Mouse (Mus musculus) midbrain, embryonic 14.5 days (tissue): ENCODE measurements around the gene Ptgir. TPM values are rescaled to one million over a fixed set of nuclear protein-coding genes. Genes with fewer than 3 reads are reported as not detected.

Source experiments
- ATAC-seq: fragments of 200-750 bp; cut with Nextera tagmentation; 2 replicates; pipeline ENCODE4 v1.8.0; 2017; ENCODE audit warnings: moderate number of reproducible peaks, moderate library complexity; ENCODE audit not compliant: low FRiP score, low TSS enrichment
- DNase-seq: peaks from one replicate; pipeline ENCODE4 v3.0.0-alpha.2; 2015
- H3K27ac ChIP-seq: fragments of 300-500 bp; sonication (generic); replicated peaks from 2 replicates; pipeline ENCODE4 v1.5.1; 2014; ENCODE audit warnings: mild to moderate bottlenecking, low read depth, low read length, moderate library complexity
- H3K27me3 ChIP-seq: fragments of 300-500 bp; sonication (generic); 2 replicates; pipeline ENCODE4 v1.6.1; 2014; ENCODE audit warnings: low read length, control low read depth, mixed read lengths; ENCODE audit not compliant: control insufficient read depth, insufficient read depth
- H3K36me3 ChIP-seq: fragments of 300-500 bp; sonication (generic); 2 replicates; pipeline ENCODE4 v1.6.1; 2014; ENCODE audit warnings: low read length, control low read depth; ENCODE audit not compliant: control insufficient read depth, insufficient read depth
- H3K4me1 ChIP-seq: fragments of 300-500 bp; sonication (generic); 2 replicates; pipeline ENCODE4 v1.6.1; 2014; ENCODE audit warnings: mild to moderate bottlenecking, antibody characterized with exemption, low read length, control low read depth; ENCODE audit not compliant: control insufficient read depth, insufficient read depth
- H3K4me2 ChIP-seq: fragments of 300-500 bp; sonication (generic); 2 replicates; pipeline ENCODE4 v1.6.1; 2014; ENCODE audit warnings: mild to moderate bottlenecking, low read length, moderate library complexity
- H3K4me3 ChIP-seq: fragments of 300-500 bp; sonication (generic); replicated peaks from 2 replicates; pipeline ENCODE4 v1.5.1; 2014; ENCODE audit warnings: low read depth, low read length
- H3K9ac ChIP-seq: fragments of 300-500 bp; sonication (generic); replicated peaks from 2 replicates; pipeline ENCODE4 v1.6.1; 2014; ENCODE audit warnings: mild to moderate bottlenecking, low read length, moderate library complexity
- H3K9me3 ChIP-seq: fragments of 300-500 bp; sonication (generic); 2 replicates; pipeline ENCODE4 v1.6.1; 2016; ENCODE audit warnings: low read length, control low read depth, mixed read lengths; ENCODE audit not compliant: control insufficient read depth
- WGBS: fragments of 180-500 bp; shearing (Covaris S2); extraction: QIAGEN DNeasy Blood & Tissue Kit; methylation state at CpG from one replicate; pipeline ENCODE4 v1.1.7; 2014; 5-methylcytosine and 5-hydroxymethylcytosine counted together
- polyA plus RNA-seq: library from polyadenylated mRNA; unstranded; fragments of >200 nt; fragmentation: Nextera tagmentation; extraction: Ambion mirVana; gene quantifications from 2 replicates; pipeline ENCODE4 v1.2.1, GENCODE M21; 2014

Ptgir gene
- polyA plus RNA-seq, 1 experiment from 2014 or later: 0.16 TPM

- ATAC-seq: no peak
- peaks cover 11% of the 10 kb centered on the region for H3K36me3 ChIP-seq
- H3K27me3 ChIP-seq: no peaks in the 10 kb centered on the region
- peak overlapping the region; percentile 96 for H3K4me2 ChIP-seq
- H3K9ac ChIP-seq: peak overlapping the region; percentile 94
- H3K4me3 ChIP-seq: peak overlapping the region; percentile 80
- H3K9me3 ChIP-seq: no peaks in the 10 kb centered on the region
- peak overlapping the region; percentile 97 for H3K27ac ChIP-seq
- WGBS: 10% methylated on average over 17 of the region's 17 CpGs
- peak; percentile 53 for DNase-seq
- H3K4me1 ChIP-seq: peaks cover 79% of the 10 kb centered on the region
Observed at GRCm38 (mm10) chr7:16945419-16945818, 39.1 kb downstream of the Ptgir start.

DNA sequence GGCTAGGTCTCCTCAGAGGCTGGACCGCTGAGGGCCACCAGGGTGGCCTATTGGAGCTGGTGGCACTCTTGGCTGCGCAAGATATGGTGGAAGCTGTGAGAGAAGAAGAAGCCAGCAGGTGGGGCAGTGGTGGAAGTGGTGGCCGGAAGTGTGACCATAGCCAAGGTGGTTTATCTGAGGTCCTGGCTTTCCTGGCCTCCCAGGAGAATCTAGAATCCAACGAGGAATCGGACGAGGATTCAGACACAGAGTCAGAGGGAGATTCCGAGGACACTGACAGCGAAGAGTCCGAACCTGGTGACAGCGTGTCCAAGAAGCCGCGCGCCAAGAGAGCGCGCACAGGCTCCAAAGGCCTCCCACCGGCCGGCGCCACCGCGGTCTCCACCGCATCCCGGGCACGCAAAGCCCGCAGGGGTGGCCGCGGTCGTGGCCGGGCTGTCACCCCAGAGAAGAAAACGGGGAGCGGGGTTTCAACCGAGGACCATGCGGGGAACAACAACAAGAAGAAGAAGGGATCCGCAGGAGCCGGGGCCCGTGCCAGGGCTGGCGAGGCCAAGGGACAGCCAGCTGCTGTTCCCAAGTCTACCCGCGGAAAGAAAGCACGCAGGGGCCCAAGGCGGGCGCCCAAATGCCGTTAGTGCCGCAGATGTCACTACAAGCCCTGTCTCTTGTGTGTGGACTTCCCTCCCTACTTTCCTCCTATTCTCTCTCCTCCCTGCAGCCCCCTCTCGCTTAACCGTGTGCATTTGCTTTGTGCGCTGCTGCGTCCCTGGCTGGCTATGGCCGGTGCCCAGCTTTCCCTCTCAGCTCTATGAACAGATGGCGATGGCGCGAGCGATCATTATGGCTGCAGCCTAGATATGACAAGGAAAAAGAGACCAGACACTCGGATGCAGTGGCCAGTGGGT is 40.4 kb downstream of the Ptgir start:
- Histone ChIP-seq H3K4me3 (peak overlapping the region; percentile 80), H3K9me3 (no peaks in the 10 kb centered on the region), H3K4me2 (peak overlapping the region; percentile 96), H3K4me1 (peaks cover 70% of the 10 kb centered on the region), H3K27ac (peak overlapping the region; percentile 97), H3K27me3 (no peaks in the 10 kb centered on the region), H3K9ac (peak overlapping the region; percentile 94), H3K36me3 (peaks cover 11% of the 10 kb centered on the region)
- ATAC-seq (no peak), DNase-seq (peak; percentile 64)
- WGBS: 1% methylated on average over 53 of the region's 53 CpGs

GRCm38 (mm10) chr7:16947349-16947895 is 41.1 kb downstream of the Ptgir start:
- no peak for ATAC-seq
- Histone ChIP-seq H3K9me3 (no peaks in the 10 kb centered on the region), H3K4me3 (peak overlapping the region; percentile 80), H3K4me1 (peaks cover 65% of the 10 kb centered on the region), H3K27me3 (no peaks in the 10 kb centered on the region), H3K4me2 (peak overlapping the region; percentile 96), H3K9ac (peak overlapping the region; percentile 94), H3K27ac (peak overlapping the region; percentile 97), H3K36me3 (peaks cover 11% of the 10 kb centered on the region)
- 13% methylated on average over 22 of the region's 22 CpGs for WGBS
- DNase-seq: peak; percentile 46

DNA sequence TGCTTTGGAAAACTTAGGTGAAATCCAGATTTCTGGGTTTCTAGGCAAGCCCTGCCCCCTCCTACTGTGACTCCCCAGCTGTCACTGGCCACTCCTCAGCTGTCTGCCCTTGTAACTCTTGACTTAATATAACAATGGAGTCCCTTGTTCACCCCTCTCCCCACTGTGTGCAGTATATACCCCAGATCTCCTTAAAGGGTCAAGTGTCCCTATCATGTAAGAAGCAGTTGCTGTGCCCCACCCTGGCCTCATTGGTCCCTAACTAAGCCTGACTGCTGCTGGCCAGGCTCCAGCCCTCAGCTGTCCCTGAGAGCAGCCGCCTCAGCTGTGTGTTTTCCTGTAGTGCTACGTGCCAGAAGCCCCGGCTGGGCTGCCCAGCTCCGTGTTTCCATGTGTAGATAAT is 41.7 kb downstream of the Ptgir start:
- peak; percentile 71 for DNase-seq
- Histone ChIP-seq H3K27ac (peak overlapping the region; percentile 97), H3K27me3 (no peaks in the 10 kb centered on the region), H3K4me1 (peaks cover 60% of the 10 kb centered on the region), H3K4me3 (peak overlapping the region; percentile 80), H3K4me2 (peak overlapping the region; percentile 96), H3K36me3 (peaks cover 11% of the 10 kb centered on the region), H3K9ac (peak overlapping the region; percentile 94), H3K9me3 (no peaks in the 10 kb centered on the region)
- 6% methylated on average over 4 of the region's 4 CpGs for WGBS
- ATAC-seq: no peak

GRCm38 (mm10) chr7:16948923-16949458 is 42.7 kb downstream of the Ptgir start:
- Histone ChIP-seq H3K27me3 (no peaks in the 10 kb centered on the region), H3K4me3 (peak overlapping the region; percentile 80), H3K36me3 (peaks cover 11% of the 10 kb centered on the region), H3K9me3 (no peaks in the 10 kb centered on the region), H3K27ac (peak overlapping the region; percentile 97), H3K9ac (peak overlapping the region; percentile 94), H3K4me1 (peaks cover 49% of the 10 kb centered on the region), H3K4me2 (peak overlapping the region; percentile 96)
- ATAC-seq (no peak), DNase-seq (peak; percentile 34)
- WGBS: 51% methylated on average over 8 of the region's 8 CpGs

GRCm38 (mm10) chr7:16949908-16950841 is 43.9 kb downstream of the Ptgir start:
- Histone ChIP-seq H3K4me2 (peak overlapping the region; percentile 96), H3K27ac (peak overlapping the region; percentile 75), H3K4me1 (peaks cover 46% of the 10 kb centered on the region), H3K27me3 (no peaks in the 10 kb centered on the region), H3K9me3 (no peaks in the 10 kb centered on the region), H3K36me3 (peaks cover 11% of the 10 kb centered on the region), H3K9ac (peak overlapping the region; percentile 42; the same call in 1 of the 2 replicates), H3K4me3 (peak overlapping the region; percentile 80)
- DNase-seq (peak; percentile 91), ATAC-seq (peak; percentile 65)
- 11% methylated on average over 29 of the region's 29 CpGs for WGBS

DNA sequence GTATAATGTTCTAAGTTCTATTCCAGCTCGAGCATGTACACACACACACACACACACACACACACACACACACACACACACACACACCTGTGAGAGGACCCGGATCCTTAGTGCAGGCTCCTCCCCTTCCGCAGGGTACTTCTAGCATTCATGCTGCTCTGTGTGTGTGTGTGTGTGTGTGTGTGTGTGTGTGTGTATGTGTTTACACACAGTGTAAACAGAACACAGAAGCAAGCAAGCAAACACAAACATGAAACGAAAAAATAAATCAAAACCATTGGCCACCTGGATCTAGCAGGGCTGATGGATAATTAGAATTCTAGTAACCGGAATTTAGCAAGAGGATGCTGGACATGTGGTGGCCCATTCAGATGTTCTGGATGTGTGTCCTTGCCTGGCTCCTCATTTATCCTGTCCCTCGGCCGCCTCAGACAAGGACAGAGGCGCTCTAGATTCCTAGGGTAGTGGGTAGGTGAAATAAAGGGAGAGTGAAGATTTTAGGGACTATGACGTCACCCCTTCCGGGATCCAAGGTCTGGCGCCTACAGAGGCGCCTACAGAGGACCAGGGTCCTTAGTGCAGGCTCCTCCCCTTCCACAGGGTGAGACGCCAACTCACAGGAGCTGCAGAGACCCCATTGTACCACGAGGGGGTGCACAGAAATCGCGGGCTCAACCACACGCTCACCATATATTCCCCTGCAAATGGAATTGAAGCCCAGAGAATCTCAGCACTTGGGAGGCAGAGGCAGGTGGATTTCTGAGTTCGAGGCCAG is 44.8 kb downstream of the Ptgir start:
- H3K4me3 ChIP-seq: no peak overlapping the region
- H3K4me2 ChIP-seq: no peak overlapping the region

More for the DNA sequence above, 44.8 kb downstream of the Ptgir start:
- 30% methylated on average over 18 of the region's 18 CpGs for WGBS
- H3K27me3 ChIP-seq: no peaks in the 10 kb centered on the region
- no peak overlapping the region for H3K9ac ChIP-seq
- H3K9me3 ChIP-seq: no peaks in the 10 kb centered on the region
- peak; percentile 57; the same call in 1 of the 2 replicates for ATAC-seq
- DNase-seq: peak; percentile 90
- peak overlapping the region; percentile 75; the same call in 1 of the 2 replicates for H3K27ac ChIP-seq
- H3K4me1 ChIP-seq: peaks cover 37% of the 10 kb centered on the region
- H3K36me3 ChIP-seq: peaks cover 11% of the 10 kb centered on the region
